Mouse (Mus musculus) stomach, embryonic 15.5 days (tissue): ENCODE data around the gene Dennd1c. TPM values are rescaled to one million over a fixed set of nuclear protein-coding genes. Genes with fewer than 3 reads are reported as not detected.
"Not testable (repeated sequence)": the region's sequence is repeated elsewhere in the genome, so short reads cannot be mapped to it uniquely, and the experiment has no call there.

ENCODE experiments used
- ATAC-seq: fragments of 200-750 bp; cut with Nextera tagmentation; 2 replicates; pipeline ENCODE4 v1.8.0; 2017; ENCODE audit warnings: low read depth, moderate number of reproducible peaks, moderate TSS enrichment; ENCODE audit not compliant: insufficient read depth, low FRiP score
- H3K27ac ChIP-seq: fragments of 300-500 bp; sonication (generic); 2 replicates; pipeline ENCODE4 v1.5.1; 2015; ENCODE audit warnings: mild to moderate bottlenecking, inconsistent platforms
- H3K27me3 ChIP-seq: fragments of 300-500 bp; sonication (generic); replicated peaks from 2 replicates; pipeline ENCODE4 v1.6.1; 2015; ENCODE audit warnings: inconsistent platforms
- H3K36me3 ChIP-seq: fragments of 300-500 bp; sonication (generic); 2 replicates; pipeline ENCODE4 v1.6.1; 2015; ENCODE audit warnings: inconsistent platforms
- H3K4me1 ChIP-seq: fragments of 300-500 bp; sonication (generic); 2 replicates; pipeline ENCODE4 v1.6.1; 2015; ENCODE audit warnings: inconsistent platforms
- H3K4me2 ChIP-seq: fragments of 300-500 bp; sonication (generic); 2 replicates; pipeline ENCODE4 v1.6.1; 2015; ENCODE audit warnings: mild to moderate bottlenecking, inconsistent platforms
- H3K4me3 ChIP-seq: fragments of 300-500 bp; sonication (generic); replicated peaks from 2 replicates; pipeline ENCODE4 v1.5.1; 2015; ENCODE audit warnings: inconsistent platforms
- H3K9ac ChIP-seq: fragments of 300-500 bp; sonication (generic); 2 replicates; pipeline ENCODE4 v1.6.1; 2015; ENCODE audit warnings: inconsistent platforms
- H3K9me3 ChIP-seq: fragments of 300-500 bp; sonication (generic); 2 replicates; pipeline ENCODE4 v1.6.1; 2016; ENCODE audit warnings: inconsistent platforms
- WGBS: fragments of 180-500 bp; shearing (Covaris S2); methylation state at CpG from one replicate; pipeline ENCODE4 v1.1.7; 2015; 5-methylcytosine and 5-hydroxymethylcytosine counted together
- polyA plus RNA-seq: library from polyadenylated mRNA; unstranded; fragments of >200 nt; fragmentation: Nextera tagmentation; extraction: Ambion mirVana; gene quantifications from 2 replicates; pipeline ENCODE4 v1.2.1, GENCODE M21; 2015

Dennd1c gene
- polyA plus RNA-seq, 1 experiment from 2014 or later, result 6.3 TPM

- Histone ChIP-seq H3K27me3 (peaks cover 22% of the 10 kb centered on the region), H3K4me1 (peaks cover 18% of the 10 kb centered on the region), H3K36me3 (0 out of 2 replicates have a peak, but pooled peaks cover 3% of the 10 kb centered on the region), H3K9ac (peak overlapping the region; percentile 33), H3K27ac (peak overlapping the region; percentile 90), H3K9me3 (no peaks in the 10 kb centered on the region), H3K4me2 (peak overlapping the region; percentile 46), H3K4me3 (peak overlapping the region; percentile 49)
- 2% methylated on average over 39 of the region's 39 CpGs for whole genome bisulfite sequencing
- ATAC-seq, result peak; percentile 72
These were observed 16.2 kb downstream of the Dennd1c start for GRCm38 (mm10) chr17:57062011-57062521.

GRCm38 (mm10) chr17:57061069-57061468, 17.2 kb downstream of the Dennd1c start:
- Histone ChIP-seq H3K36me3 (0 out of 2 replicates have a peak, but pooled peaks cover 3% of the 10 kb centered on the region), H3K27ac (peak overlapping the region; percentile 89), H3K27me3 (peaks cover 22% of the 10 kb centered on the region), H3K9ac (no peak overlapping the region), H3K4me1 (peaks cover 18% of the 10 kb centered on the region), H3K4me3 (peak overlapping the region; percentile 71), H3K9me3 (no peaks in the 10 kb centered on the region), H3K4me2 (peak overlapping the region; percentile 96)
- 38% methylated on average over 10 of the region's 10 CpGs for WGBS
- ATAC-seq, result no peak

- Histone ChIP-seq H3K4me3 (peak overlapping the region; percentile 71), H3K27me3 (peaks cover 22% of the 10 kb centered on the region), H3K4me1 (peaks cover 17% of the 10 kb centered on the region), H3K4me2 (peak overlapping the region; percentile 96), H3K36me3 (0 out of 2 replicates have a peak, but pooled peaks cover 3% of the 10 kb centered on the region), H3K9me3 (no peaks in the 10 kb centered on the region), H3K27ac (peak overlapping the region; percentile 89), H3K9ac (no peak overlapping the region)
- under 1% methylated on average over 44 of the region's 44 CpGs for WGBS
- peak; percentile 83 for ATAC-seq
These were observed 18.0 kb downstream of the Dennd1c start for GRCm38 (mm10) chr17:57060231-57060801.

- under 1% methylated on average over 42 of the region's 45 CpGs for WGBS
- Histone ChIP-seq H3K9me3 (no peaks in the 10 kb centered on the region), H3K4me2 (peak within 1 kb of the TSS; percentile 96), H3K4me1 (peaks cover 17% of the 10 kb centered on the region; the same call in 1 of the 2 replicates), H3K27ac (peak within 1 kb of the TSS; percentile 89), H3K4me3 (peak within 1 kb of the TSS; percentile 71), H3K36me3 (0 out of 2 replicates have a peak, but pooled peaks cover 3% of the 10 kb centered on the region), H3K9ac (peak within 1 kb of the TSS; percentile 34; the same call in 1 of the 2 replicates), H3K27me3 (peaks cover 22% of the 10 kb centered on the region)
- ATAC-seq, result peak; percentile 38; the same call in 1 of the 2 replicates
These were observed 18.8 kb downstream of the Dennd1c start, which contains the start of gene Slc25a23 for GRCm38 (mm10) chr17:57059486-57059977. TSS of gene Slc25a23 (minus strand) at chr17:57059863.

- Histone ChIP-seq H3K9ac (peak within 1 kb of the TSS; percentile 34; the same call in 1 of the 2 replicates), H3K4me3 (peak within 1 kb of the TSS; percentile 71), H3K9me3 (no peaks in the 10 kb centered on the region), H3K4me1 (peaks cover 17% of the 10 kb centered on the region; the same call in 1 of the 2 replicates), H3K27me3 (peaks cover 22% of the 10 kb centered on the region), H3K27ac (peak within 1 kb of the TSS; percentile 89), H3K4me2 (peak within 1 kb of the TSS; percentile 96), H3K36me3 (no peaks in the 10 kb centered on the region)
- WGBS, result 1% methylated on average over 18 of the region's 22 CpGs
- ATAC-seq, result no peak
These were observed 19.3 kb downstream of the Dennd1c start, which contains the start of gene Crb3 for GRCm38 (mm10) chr17:57058891-57059485. TSS of gene Crb3 (plus strand) at chr17:57059105.

GRCm38 (mm10) chr17:57056246-57056645, 22.1 kb downstream of the Dennd1c start:
- Histone ChIP-seq H3K4me2 (no peak overlapping the region), H3K9me3 (no peaks in the 10 kb centered on the region), H3K27ac (no peak overlapping the region), H3K4me1 (peaks cover 12% of the 10 kb centered on the region; the same call in 1 of the 2 replicates), H3K27me3 (peaks cover 2% of the 10 kb centered on the region; the same call in 1 of the 2 replicates), H3K9ac (no peak overlapping the region), H3K36me3 (peaks cover 6% of the 10 kb centered on the region; the same call in 1 of the 2 replicates), H3K4me3 (no peak overlapping the region)
- WGBS, result 76% methylated on average over 3 of the region's 3 CpGs
- ATAC-seq, result no peak

GRCm38 (mm10) chr17:57051679-57052078, 26.6 kb downstream of the Dennd1c start:
- H3K4me3 ChIP-seq, H3K4me2 ChIP-seq, H3K4me1 ChIP-seq, H3K27ac ChIP-seq, H3K36me3 ChIP-seq, H3K9ac ChIP-seq, H3K27me3 ChIP-seq, H3K9me3 ChIP-seq, ATAC-seq: not testable (repeated sequence)
- 80% methylated on average over 4 of the region's 4 CpGs for WGBS

GRCm38 (mm10) chr17:57048816-57049215, 29.5 kb downstream of the Dennd1c start:
- peaks cover 6% of the 10 kb centered on the region; the same call in 1 of the 2 replicates for H3K36me3 ChIP-seq
- no peak overlapping the region for H3K9ac ChIP-seq
- H3K9me3 ChIP-seq, result no peaks in the 10 kb centered on the region
- no peak overlapping the region for H3K4me2 ChIP-seq
- H3K4me1 ChIP-seq, result no peaks in the 10 kb centered on the region
- no peaks in the 10 kb centered on the region for H3K27me3 ChIP-seq
- no peak overlapping the region for H3K4me3 ChIP-seq
- ATAC-seq, result no peak
- WGBS, result 91% methylated on average over 3 of the region's 3 CpGs
- no peak overlapping the region for H3K27ac ChIP-seq

GRCm38 (mm10) chr17:57047406-57047805, 30.9 kb downstream of the Dennd1c start:
- no peaks in the 10 kb centered on the region for H3K9me3 ChIP-seq
- ATAC-seq, result peak; percentile 40
- 28% methylated on average over 5 of the region's 5 CpGs for WGBS

GRCm38 (mm10) chr17:57041554-57041953, 36.8 kb downstream of the Dennd1c start, which contains the start of gene Slc25a41:
TSS of gene Slc25a41 (minus strand) at chr17:57041654.
- Histone ChIP-seq H3K9ac (no peak within 1 kb of the TSS), H3K4me1 (no peaks in the 10 kb centered on the region), H3K4me2 (no peak within 1 kb of the TSS), H3K9me3 (no peaks in the 10 kb centered on the region), H3K4me3 (no peak within 1 kb of the TSS), H3K27ac (no peak within 1 kb of the TSS), H3K27me3 (no peaks in the 10 kb centered on the region), H3K36me3 (no peaks in the 10 kb centered on the region)
- no peak for ATAC-seq
- 75% methylated on average over 8 of the region's 8 CpGs for WGBS

More at GRCm38 (mm10) chr17:57047406-57047805, 30.9 kb downstream of the Dennd1c start:
- no peak overlapping the region for H3K27ac ChIP-seq
- no peak overlapping the region for H3K4me3 ChIP-seq
- no peaks in the 10 kb centered on the region for H3K4me1 ChIP-seq
- no peak overlapping the region for H3K9ac ChIP-seq
- H3K36me3 ChIP-seq, result peaks cover 3% of the 10 kb centered on the region; the same call in 1 of the 2 replicates
- H3K4me2 ChIP-seq, result no peak overlapping the region
- no peaks in the 10 kb centered on the region for H3K27me3 ChIP-seq

GRCm38 (mm10) chr17:57038978-57039377, 39.3 kb downstream of the Dennd1c start:
- Histone ChIP-seq H3K9me3 (no peaks in the 10 kb centered on the region), H3K9ac (no peak overlapping the region), H3K27ac (no peak overlapping the region), H3K27me3 (no peaks in the 10 kb centered on the region), H3K4me2 (no peak overlapping the region), H3K4me3 (no peak overlapping the region), H3K36me3 (no peaks in the 10 kb centered on the region), H3K4me1 (no peaks in the 10 kb centered on the region)
- WGBS, result 39% methylated on average over 8 of the region's 8 CpGs
- ATAC-seq, result no peak
